Mouse (Mus musculus) spleen, adult 18-20 months (tissue): Measurements from ENCODE around the gene Snapin.

Experiments used
- DNase-seq, 2 experiments: peaks; one replicate each; pipeline ENCODE4 v3.0.0; 2022; ENCODE audit warnings: mixed read lengths in 2 of 2

Snapin gene

GRCm38 (mm10) chr3:90490696-90491256 is at the start of gene Snapin:
Gene Snapin (minus strand): TSS chr3:90491033.
- peak; percentile 90 to 94 for DNase-seq

GRCm38 (mm10) chr3:90537905-90538296 is 47.1 kb upstream of the Snapin start:
- DNase-seq = no peak

GRCm38 (mm10) chr3:90537141-90537904 is 46.5 kb upstream of the Snapin start, which contains the start of gene S100a16:
Gene S100a16 (plus strand): TSS chr3:90537254.
- DNase-seq = no peak

GRCm38 (mm10) chr3:90535446-90535845 is 44.6 kb upstream of the Snapin start:
- DNase-seq = no peak

GRCm38 (mm10) chr3:90531713-90532112 is 40.9 kb upstream of the Snapin start:
- DNase-seq = no peak

GRCm38 (mm10) chr3:90527291-90527873 is 36.5 kb upstream of the Snapin start:
- no peak for DNase-seq

- DNase-seq = no peak
These were observed 35.7 kb upstream of the Snapin start, which contains the start of gene S100a14 for GRCm38 (mm10) chr3:90526580-90526979. Gene S100a14 (plus strand): TSS chr3:90526856.

- no peak for DNase-seq
These were observed 35.2 kb upstream of the Snapin start for GRCm38 (mm10) chr3:90526076-90526475.

- no peak for DNase-seq
These were observed 34.6 kb upstream of the Snapin start for GRCm38 (mm10) chr3:90525421-90525820.

- DNase-seq = no peak
These were observed 26.9 kb upstream of the Snapin start for GRCm38 (mm10) chr3:90517711-90518110.

- no peak for DNase-seq
These were observed 25.0 kb upstream of the Snapin start for GRCm38 (mm10) chr3:90515789-90516188.

- no peak for DNase-seq
These were observed 24.4 kb upstream of the Snapin start for GRCm38 (mm10) chr3:90515242-90515641.

GRCm38 (mm10) chr3:90514691-90515090 is 23.9 kb upstream of the Snapin start:
- DNase-seq = peak; percentile 46 to 61

GRCm38 (mm10) chr3:90513796-90514590 is 23.2 kb upstream of the Snapin start, which contains the start of the genes S100a1 and S100a13:
Gene S100a1 (minus strand): TSS chr3:90514392.
Gene S100a13 (plus strand): TSS chr3:90514435.
- DNase-seq = peak in 1 of 2 experiments; percentile 29

GRCm38 (mm10) chr3:90512948-90513642 is 22.3 kb upstream of the Snapin start:
- no peak for DNase-seq

GRCm38 (mm10) chr3:90512276-90512675 is 21.4 kb upstream of the Snapin start:
- no peak for DNase-seq

- no peak for DNase-seq
These were observed 18.9 kb upstream of the Snapin start for GRCm38 (mm10) chr3:90509747-90510123.

- peak; percentile 98 to 99 for DNase-seq
These were observed 18.3 kb upstream of the Snapin start, which contains the start of gene Chtop for GRCm38 (mm10) chr3:90508950-90509746. Gene Chtop (minus strand): TSS chr3:90509498.

GRCm38 (mm10) chr3:90508287-90508949 is 17.6 kb upstream of the Snapin start:
- no peak for DNase-seq

GRCm38 (mm10) chr3:90506362-90506761 is 15.5 kb upstream of the Snapin start:
- DNase-seq = no peak

- no peak for DNase-seq
These were observed 14.4 kb upstream of the Snapin start for GRCm38 (mm10) chr3:90505216-90505615.
